Mouse (Mus musculus): Measurements from ENCODE around the gene Pde4d.

The Pde4d gene

DNA sequence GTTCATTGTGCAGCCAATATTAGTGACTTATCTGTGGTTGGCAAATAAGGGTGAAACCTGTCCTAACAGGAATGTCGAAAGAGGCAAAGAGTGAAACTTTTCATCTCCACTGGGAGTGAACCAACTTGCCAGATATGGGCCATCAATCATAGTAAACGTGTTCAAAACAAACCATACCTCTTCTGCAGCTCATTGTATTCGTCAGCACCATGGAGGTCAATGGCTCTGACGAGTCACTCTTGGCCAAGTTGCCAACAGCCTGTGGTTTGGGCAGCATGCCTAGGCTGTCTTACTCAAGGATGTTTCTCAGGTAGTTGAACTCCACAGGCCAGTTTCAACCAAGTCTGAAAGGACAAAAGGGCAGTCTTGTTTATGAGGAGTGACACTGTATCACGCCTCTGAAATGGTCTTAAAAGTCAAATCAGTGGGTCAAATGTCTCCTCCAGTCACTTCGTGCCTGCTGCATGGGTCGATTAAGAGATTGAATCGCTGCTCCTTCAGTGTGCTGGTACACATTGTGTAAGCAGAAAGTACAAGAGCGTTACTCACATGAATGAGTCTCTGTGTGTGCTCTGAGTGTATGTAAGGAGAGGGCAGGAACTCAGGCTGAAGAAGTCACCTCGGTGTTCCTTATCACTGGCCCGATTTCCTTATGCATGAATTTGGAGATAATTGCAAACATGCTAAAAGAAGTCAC is 1431.6 kb downstream of the Pde4d start:
- DNase-seq (ENCODE audit: low spot score in 2 of 2): no peak

DNA sequence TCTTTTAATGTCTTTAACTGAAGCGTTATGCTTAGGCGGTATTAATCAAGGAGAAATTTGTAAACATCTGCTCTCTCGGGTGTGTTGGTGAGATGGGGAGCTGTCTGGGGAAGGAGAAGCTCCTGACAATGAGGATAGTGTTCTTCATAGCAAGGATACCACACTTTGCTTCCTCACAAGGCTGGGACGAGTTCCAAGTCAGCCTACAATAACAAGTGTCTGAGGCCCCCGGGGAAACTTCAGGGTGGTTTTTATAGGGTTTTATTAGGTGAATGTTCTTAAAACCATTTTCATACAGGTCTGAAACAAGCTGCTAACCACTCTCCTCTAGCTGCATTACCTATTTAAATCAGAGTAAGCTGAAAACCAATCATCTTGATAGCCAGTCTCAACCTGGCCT is 1433.9 kb downstream of the Pde4d start:
- no peak for DNase-seq (ENCODE audit: low spot score in 2 of 2)

DNA sequence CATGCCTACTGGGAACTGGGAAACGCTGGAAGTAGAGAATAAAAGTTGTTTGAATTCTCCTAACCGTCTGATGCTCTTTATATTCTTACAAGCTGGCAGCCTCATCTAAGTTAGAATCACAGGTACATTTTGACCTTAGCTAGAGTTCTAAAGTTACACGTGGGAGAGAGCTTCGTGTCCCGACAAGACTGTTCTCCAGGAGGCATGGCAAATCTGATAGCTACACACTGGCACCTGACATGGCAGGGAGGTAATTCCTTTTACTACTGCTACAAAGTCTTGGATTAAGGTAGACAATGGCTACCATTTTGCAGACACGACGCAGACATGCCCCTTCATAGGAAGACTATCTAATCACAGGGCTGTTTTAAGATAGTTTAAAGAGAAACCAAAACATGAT is 1435.1 kb downstream of the Pde4d start:
- DNase-seq (ENCODE audit: low spot score in 2 of 2): no peak

DNA sequence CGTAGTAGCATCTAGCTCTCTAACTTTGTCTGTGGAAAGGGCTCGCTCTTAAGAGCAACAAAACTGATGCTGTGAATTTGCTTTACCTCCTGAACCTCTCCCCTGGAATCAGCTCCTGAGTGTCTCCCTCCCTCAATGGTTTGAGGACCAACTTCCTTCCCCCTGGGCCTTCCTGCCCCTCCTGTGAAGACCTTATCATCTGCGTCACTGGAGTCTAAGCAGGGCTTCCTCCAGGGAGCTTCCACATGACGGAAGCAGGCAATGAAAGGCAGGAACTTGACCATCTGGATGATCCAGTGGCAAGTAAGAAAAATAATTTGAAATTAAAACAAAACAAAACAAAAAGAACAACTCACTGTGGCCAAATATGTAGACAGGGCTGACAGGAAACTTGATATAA is 1438.5 kb downstream of the Pde4d start:
- peak in 1 of 2 experiments; percentile 37 for DNase-seq (ENCODE audit: low spot score in 2 of 2)

DNA sequence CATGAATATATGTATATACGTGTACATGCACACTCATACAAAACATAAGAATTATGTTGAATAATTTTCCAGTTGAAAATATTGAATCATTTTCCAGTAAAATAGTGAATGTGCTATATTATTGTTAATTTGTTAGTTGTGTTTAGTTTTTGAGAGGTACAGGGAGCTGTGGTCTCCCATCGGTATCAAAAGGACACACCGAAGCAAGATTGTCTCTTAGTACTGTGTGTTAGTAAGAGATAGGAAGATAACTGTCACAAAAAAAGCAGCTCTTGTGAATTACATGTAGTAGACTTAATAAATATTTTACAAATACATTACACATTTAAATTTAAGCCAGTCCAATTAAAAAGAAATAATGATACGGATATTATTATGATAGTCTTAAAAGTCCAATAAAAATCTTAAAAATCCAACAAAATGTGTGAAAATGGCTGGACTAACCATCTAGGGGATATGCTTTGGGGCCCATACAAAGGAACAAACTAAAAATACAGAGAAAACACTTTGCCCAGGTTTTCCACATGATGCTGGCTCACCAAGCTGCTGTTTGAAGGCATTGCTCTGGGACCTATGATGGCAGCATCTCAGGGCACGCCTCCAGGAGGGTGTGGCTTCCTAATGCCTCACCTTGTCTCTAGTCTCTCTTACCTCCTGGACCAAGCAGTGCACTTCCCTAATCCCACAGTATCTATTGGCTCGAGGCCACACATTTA is 1441.6 kb downstream of the Pde4d start:
- DNase-seq (ENCODE audit: low spot score in 2 of 2): no peak

DNA sequence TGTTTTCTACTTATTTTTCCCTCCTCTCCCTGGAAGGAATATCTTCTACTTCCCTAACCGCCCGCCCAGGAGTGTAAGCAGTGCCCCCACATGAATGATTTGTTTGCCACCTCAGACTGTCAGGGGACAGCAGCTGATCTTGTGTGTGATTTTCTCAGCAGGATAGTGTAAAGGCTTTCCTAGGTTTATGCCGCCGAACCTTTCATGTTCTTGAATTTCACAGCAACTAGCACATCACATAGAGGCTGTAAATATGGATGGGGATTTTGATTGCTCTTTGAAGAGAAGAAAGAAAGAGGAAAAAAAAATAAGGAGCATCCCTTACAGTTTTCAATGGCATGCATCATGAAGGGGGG is 1442.1 kb downstream of the Pde4d start:
- no peak for DNase-seq (ENCODE audit: low spot score in 2 of 2)

DNA sequence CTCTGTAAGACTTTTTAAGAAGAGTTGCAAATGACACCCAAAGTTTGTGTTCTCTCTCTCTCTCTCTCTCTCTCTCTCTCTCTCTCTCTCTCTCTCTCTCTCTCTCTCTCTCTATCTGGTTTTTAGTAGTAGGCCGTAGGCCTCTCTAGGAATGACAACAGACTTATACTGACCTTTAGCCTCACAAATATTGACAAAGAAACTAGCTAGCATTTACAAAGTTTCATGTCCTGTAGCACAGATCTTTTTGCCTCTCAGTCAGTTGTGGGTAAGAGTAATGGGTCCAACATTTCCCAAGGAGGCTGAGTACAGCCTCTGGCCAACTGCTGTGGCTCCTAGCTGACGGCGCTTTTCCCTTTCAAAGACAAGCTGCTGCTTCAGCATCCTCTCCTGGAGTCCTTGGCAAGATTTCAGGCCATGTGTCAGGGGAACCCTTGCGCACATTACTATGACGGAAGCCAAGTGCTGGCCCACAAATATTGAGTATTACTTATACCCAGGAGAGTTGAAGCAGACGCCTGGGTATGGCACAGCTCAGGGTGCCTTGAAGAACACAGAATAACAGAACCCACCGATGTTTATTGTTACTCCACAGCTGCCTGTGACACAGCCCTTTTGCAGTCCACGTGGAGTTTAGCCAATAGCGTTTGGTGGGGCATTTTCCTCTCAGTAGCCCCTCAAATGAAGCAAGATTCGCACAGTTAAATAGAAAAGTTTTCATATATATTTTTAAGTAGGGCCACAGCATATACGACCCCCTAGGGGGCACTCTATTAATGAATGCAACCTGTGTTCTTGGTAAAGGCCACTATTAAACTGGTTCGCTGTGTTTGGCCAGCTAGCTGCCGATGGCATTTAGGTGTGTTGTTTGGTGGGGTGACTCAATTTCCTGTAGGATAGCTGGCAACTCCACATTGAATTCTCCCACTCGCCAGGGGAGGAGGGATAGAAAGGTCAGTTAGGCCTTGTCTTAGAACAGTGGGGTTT is 1450.0 kb downstream of the Pde4d start:
- peak; percentile 21 to 52 for DNase-seq (ENCODE audit: low spot score in 2 of 2)

DNA sequence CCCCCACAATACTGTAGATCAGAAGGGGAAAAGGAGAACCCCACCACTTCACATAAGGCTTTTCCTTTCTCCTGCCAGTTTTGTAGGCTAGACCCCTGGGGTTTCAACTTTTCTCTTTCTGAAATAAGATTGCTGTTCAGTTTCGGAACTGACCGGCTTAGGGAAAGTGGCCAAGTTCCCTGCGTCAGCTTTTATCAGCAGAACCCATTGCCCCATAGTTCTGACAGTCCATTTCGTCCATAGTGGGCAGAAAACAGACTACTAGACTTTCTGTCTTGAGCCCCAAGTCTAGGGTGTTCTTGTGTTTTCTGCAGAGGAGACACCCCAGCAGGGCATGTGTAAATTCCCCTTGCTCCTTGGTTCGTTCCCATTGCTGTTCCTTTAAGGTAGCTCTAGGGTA is 1452.1 kb downstream of the Pde4d start:
- no peak for DNase-seq (ENCODE audit: low spot score in 2 of 2)

DNA sequence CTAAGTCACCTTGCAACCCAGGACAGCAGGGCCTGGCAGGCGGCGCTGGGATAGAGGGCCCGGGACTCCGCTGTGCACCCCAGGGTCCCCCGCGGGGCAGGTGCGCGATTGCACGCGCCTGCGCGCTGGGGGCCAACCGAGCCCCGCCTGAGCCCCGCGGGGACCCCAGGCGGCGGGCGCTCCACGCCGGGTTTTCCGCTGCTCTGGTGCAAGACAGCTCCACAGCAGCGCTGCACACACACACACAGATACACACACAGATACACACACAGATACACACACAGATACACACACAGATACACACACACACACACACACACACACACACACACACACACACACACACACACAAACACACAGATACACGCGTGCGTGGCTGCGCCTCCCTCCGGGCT is 1452.7 kb downstream of the Pde4d start:
- peak; percentile 19 to 47 for DNase-seq (ENCODE audit: low spot score in 2 of 2)

DNA sequence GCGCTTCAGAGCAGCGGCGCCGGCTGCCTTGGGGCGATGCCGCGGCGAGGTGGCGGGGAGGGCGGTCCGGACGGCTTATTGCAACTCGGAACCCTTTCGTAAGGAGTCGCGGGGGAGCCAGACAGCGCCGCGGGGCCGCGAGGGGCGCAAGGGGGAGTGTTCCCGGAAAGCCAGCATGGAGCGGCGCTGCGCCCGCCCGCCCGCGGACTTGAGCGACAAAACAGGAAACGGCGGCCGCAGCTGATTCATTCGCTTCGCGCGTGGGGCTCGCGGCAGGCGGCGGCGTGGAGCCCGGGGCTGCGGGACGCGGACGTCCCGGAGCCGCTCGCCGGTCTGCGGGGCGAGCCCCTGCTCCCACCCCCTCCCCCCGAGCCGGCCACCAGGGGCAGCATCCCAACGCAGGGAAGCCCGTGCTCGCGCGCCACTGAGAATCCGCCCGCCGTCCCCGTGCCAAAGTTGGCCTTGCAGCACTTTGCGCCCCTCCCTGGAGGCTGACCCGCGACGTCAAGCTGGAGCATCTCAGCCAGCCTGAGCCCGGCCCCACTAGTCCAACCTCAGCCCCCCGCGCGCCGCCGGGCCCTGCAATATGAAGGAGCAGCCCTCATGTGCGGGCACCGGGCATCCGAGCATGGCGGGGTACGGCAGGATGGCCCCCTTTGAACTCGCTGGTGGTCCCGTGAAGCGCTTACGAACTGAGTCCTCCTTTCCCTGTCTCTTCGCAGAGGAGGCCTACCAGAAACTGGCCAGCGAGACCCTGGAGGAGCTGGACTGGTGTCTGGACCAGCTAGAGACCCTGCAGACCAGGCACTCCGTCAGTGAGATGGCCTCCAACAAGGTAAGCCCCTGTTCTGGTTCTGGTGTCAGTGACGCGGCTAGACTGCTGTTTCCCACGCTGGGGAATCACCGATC is 1453.4 kb downstream of the Pde4d start:
- peak; percentile 64 to 70 for DNase-seq (ENCODE audit: low spot score in 2 of 2)

DNA sequence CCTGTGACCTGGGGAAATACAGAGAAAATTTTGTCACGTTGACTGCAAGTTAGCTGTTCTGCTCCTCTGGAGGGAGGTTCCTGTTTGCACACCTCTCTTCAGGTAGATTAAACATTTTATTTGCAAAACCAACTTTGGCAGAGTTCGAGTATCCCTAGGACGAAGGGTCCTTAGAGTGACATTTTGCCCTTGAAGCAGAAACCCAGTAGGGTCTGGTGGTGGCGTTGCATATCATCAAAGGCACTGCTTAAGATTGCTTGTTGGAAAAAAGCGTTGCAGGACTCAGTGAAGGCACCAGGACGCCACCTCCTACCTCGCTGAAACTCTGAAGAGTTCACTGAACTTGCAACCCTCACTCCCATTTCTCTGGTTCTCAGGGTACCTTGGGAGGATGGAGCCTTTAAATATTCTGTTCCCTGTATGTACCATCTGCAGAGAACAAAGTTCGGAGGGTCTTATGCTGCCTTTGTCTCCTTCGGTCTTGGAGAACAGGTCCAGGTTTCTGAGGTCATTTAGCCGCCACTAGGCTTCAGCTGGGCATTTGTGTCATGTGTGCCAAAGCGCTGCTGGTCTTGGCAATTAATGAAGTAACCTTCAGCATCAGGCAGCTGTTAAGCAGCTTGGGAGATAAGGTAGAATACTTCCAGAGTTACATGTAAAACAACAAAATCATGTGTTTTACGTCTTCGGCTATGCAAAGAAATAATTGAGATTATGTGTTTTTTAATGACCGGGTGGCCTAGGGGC is 1454.2 kb downstream of the Pde4d start:
- no peak for DNase-seq (ENCODE audit: low spot score in 2 of 2)

DNA sequence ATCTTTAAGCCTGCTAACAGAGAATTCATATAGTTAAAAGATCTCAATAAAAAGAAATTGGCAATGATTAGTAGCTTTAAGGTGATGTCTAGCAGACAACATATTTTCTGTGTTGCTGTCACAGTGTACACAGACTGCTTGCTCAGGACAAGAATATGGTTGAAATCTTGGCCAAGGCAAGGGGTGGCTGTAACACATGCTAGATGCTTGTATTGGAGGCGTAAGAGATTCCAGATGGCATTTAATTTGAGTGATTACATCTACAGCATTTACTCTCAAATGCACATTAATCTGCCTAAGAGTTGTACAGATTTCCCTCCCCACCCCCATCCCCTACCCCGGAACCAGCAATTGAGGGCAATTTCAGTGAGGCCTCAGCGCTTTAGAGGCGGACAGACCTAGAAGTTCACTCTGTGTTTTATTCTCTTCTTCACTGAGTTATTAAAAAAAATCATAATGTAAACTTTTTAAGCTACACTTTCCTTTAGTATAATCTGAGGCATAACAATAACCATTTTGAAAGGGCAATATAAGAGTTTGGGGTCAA is 1456.7 kb downstream of the Pde4d start:
- DNase-seq (ENCODE audit: low spot score in 2 of 2): no peak

DNA sequence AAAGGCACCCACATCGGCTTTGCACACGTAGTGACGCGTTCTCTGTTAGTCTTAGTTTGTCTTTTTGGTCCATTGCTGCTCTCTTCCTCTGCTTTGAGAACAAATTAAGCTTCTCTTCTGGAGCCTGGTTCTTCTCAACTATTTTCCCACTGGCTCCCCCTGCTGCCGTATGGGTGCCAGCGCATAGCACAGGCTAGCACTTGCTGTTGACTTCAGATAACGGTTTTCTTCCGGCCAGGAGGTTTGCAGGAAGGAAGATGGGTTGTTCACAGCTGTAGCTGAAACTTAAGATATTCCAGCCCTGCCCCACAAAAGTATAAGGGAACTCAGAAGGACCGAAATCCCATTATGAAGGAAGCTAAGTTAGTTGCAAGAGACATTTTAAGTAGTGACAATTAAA is 1457.9 kb downstream of the Pde4d start:
- peak; percentile 32 to 75 for DNase-seq (ENCODE audit: low spot score in 2 of 2)

DNA sequence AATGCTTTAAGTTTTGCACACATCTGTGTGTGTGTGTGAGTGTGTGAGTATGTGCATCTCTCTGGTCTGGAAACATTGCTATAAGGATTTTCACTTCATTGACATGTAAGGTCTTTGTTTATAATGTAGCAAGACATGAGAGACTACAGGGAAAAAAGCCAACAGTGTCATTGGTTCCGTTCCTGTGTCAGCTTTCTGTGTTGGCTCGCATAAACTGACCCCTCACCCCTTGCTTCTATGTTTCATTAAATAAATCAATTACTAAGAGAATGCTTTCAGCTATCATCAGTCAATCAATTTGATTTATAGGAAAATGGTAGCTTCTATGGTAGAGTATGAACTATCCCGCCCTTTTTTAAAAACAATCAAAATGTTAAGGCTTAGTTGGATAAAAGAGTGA is 1458.6 kb downstream of the Pde4d start:
- no peak for DNase-seq (ENCODE audit: low spot score in 2 of 2)

DNA sequence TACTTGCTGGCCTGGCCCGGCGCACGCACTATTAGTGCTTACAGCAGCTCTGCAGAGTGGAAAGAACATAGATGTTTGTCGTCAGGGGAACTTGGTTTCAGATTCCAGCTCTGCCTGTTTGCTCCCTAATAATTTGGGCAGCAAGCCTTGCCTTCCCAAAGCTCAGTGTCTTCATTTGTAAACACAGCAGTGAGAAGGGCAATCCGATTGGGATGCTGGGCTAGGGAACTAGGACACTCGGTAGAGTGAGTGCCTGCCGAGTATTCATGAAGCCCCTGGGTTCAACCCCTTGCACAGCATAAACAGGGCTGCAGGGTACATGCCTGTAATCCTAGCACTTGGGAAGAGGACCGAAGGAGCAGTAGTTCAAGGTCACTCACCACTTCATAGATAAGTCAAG is 1459.4 kb downstream of the Pde4d start:
- no peak for DNase-seq (ENCODE audit: low spot score in 2 of 2)

DNA sequence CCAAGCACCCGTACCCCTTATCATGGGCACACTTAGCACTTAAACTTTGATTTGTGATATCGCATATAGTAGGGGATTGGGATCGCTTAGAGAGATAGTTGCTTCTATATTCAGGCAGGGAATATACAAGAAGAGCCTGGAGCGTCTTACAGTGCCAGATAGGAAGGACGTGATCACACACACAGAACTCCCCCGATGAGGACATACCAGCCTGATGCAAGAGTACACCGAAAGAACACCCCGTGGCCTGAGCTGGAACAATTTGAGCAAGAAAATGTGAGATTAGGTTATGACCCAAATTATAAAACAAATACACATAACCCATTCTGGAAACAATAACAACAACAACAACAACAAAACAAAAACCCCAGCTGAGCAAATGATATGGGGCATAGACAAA is 1461.2 kb downstream of the Pde4d start:
- no peak for DNase-seq (ENCODE audit: low spot score in 2 of 2)

DNA sequence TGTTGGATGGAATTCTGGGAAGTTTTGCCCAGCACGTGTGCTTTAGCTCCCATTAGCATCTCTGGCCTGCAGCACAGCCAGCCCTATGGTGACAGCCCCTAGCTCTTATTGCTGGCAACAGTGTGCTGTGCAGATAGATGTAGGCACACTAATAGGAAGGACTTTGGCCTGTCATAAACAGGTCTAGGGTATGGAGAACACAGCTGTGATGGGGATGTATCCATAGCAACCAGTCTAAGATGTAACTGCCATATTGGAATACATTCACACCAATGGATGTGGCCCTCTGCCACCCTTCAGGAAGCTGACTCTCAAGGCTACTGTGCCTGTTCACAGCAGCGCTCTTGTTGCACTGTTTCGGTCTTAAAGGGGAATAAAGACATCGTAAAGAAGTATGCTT is 1462.9 kb downstream of the Pde4d start:
- no peak for DNase-seq (ENCODE audit: low spot score in 2 of 2)

DNA sequence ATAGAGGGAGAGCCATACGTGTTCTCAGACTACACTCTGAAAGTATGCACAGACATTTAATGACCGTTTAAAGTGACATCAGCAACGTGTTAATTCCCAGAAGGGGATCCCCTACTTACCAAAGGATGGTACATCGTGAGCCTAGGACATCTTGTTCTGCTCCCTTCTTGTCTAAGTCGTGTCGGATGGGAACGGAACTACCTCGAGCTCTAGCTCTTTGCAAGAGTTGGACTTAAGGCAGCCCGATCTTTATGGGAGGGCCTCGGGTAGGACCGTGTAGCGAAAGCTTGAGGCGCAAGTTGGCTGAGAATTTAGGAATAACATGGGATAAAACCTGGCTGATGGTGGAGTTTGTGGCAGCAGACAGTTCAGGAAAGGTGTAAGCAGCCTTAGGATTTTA is 1464.5 kb downstream of the Pde4d start:
- DNase-seq (ENCODE audit: low spot score in 2 of 2): no peak

DNA sequence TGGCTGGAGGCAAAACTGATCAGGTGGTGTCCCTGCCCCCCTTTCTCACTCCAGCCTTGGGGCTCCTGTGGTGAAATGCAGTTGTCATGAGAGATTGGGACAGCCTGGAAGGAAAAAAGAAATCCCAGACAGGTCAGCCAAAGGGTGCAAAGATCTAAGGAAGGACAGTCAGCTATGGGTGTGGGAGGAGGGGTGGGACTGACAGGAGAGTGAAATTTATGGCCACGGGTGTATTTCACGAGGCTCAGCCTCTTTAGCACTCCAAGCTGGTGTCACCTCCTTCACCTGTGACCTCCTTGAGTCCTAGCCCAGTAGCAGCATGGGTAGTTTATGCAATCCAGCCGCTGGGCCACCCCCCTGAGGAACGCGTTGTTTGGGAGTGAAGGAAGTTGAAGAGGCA is 1465.1 kb downstream of the Pde4d start:
- peak in 1 of 2 experiments; percentile 11 for DNase-seq (ENCODE audit: low spot score in 2 of 2)

DNA sequence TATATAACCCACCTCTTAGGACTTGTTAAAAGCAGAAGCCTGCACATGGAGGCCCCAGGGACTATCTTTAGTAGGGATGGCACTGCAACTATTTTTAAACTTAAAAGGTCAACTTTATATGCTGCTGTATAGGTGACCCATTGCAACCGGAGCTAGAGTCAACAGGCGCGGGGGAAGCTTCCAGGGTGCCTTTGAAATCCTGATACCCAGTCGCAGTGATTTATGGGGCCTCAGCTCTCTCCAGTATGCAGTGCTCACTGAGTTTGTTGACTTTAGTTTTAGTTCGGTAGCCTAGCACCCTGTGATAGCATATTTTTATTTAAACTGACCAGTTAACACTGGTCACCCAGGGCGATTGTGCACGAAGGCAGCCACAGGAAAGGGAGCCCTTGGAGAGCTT is 1465.8 kb downstream of the Pde4d start:
- DNase-seq (ENCODE audit: low spot score in 2 of 2): peak in 1 of 2 experiments; percentile 24
